Mouse (Mus musculus) erythroblast, embryonic 14.5 days (primary cell): Measurements from ENCODE around the gene Shf.

ENCODE experiments used
- GATA1 ChIP-seq: IDR thresholded peaks from 2 replicates; pipeline ENCODE4 v1.6.1; 2012; ENCODE audit warnings: low read length, inconsistent platforms, mixed read lengths
- TAL1 ChIP-seq: IDR thresholded peaks from 3 replicates; pipeline ENCODE4 v1.6.1; 2012; ENCODE audit warnings: low read length, inconsistent platforms, mixed read lengths

DNA sequence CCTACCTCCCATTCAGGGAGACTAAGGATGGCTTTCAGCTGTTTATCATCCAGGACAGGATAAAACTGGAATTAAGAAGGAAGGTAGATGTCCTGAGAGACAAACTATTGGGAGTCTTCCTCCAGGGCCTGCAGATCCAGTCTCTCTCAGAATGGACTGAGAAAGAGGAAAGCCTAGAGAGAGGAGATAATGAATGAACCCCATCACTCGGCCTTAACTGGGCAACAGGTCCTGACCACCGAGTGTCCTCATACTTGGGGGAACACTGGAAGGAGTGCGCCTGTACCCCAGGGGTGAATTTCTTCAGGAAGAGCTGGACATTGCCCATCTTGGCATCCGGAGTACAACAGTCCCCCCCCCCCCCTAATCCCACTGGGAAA, 1.3 kb downstream of the Shf start:
- TF ChIP-seq GATA1 (no peak), TAL1 (no peak)
